Mouse (Mus musculus): Measurements from ENCODE around the gene Hdgfl3. TPM values are rescaled to one million over a fixed set of nuclear protein-coding genes. Genes with fewer than 3 reads are reported as not detected.

Gene Hdgfl3
- polyA plus RNA-seq, 1 experiment from 2014 or later, result 24.0 TPM

- no peak overlapping the region for H3K4me2 ChIP-seq
- H3K4me1 ChIP-seq, result no peaks in the 10 kb centered on the region
- ATAC-seq (ENCODE audit: insufficient number of reproducible peaks, insufficient read depth, low FRiP score, low TSS enrichment, low read depth), result no peak
- 73% methylated on average over 11 of the region's 11 CpGs for WGBS
- H3K27ac ChIP-seq, result no peak overlapping the region
- no peak overlapping the region for H3K9ac ChIP-seq
- peaks cover 11% of the 10 kb centered on the region for H3K36me3 ChIP-seq
- no peaks in the 10 kb centered on the region for H3K9me3 ChIP-seq
- no peak overlapping the region for H3K4me3 ChIP-seq
- H3K27me3 ChIP-seq, result no peaks in the 10 kb centered on the region
These were observed 34.9 kb downstream of the Hdgfl3 start for GRCm38 (mm10) chr7:81899361-81899760.

- H3K27ac ChIP-seq, result no peak overlapping the region
- no peaks in the 10 kb centered on the region for H3K9me3 ChIP-seq
- H3K4me3 ChIP-seq, result no peak overlapping the region
- H3K36me3 ChIP-seq, result peaks cover 4% of the 10 kb centered on the region
- H3K9ac ChIP-seq, result no peak overlapping the region
- WGBS, result 84% methylated on average over 4 of the region's 4 CpGs
- no peak overlapping the region for H3K4me2 ChIP-seq
- H3K4me1 ChIP-seq, result no peaks in the 10 kb centered on the region
- no peak for ATAC-seq (ENCODE audit: insufficient number of reproducible peaks, insufficient read depth, low FRiP score, low TSS enrichment, low read depth)
- H3K27me3 ChIP-seq, result no peaks in the 10 kb centered on the region
These were observed 49.1 kb downstream of the Hdgfl3 start for GRCm38 (mm10) chr7:81885128-81885527.

- no peak overlapping the region for H3K9ac ChIP-seq
- no peaks in the 10 kb centered on the region for H3K9me3 ChIP-seq
- 0 out of 2 replicates have a peak, but pooled peaks cover 3% of the 10 kb centered on the region for H3K4me1 ChIP-seq
- no peak overlapping the region for H3K4me3 ChIP-seq
- no peaks in the 10 kb centered on the region for H3K27me3 ChIP-seq
- WGBS, result 76% methylated on average over 3 of the region's 3 CpGs
- H3K36me3 ChIP-seq, result peaks cover 4% of the 10 kb centered on the region
- ATAC-seq (ENCODE audit: insufficient number of reproducible peaks, insufficient read depth, low FRiP score, low TSS enrichment, low read depth), result no peak
- H3K4me2 ChIP-seq, result no peak overlapping the region
- H3K27ac ChIP-seq, result no peak overlapping the region
These were observed 52.7 kb downstream of the Hdgfl3 start for GRCm38 (mm10) chr7:81881600-81881999.

GRCm38 (mm10) chr7:81880797-81881196, 53.5 kb downstream of the Hdgfl3 start:
- Histone ChIP-seq H3K27ac (no peak overlapping the region), H3K4me3 (no peak overlapping the region), H3K36me3 (no peaks in the 10 kb centered on the region), H3K4me2 (no peak overlapping the region), H3K9me3 (no peaks in the 10 kb centered on the region), H3K27me3 (no peaks in the 10 kb centered on the region), H3K9ac (no peak overlapping the region), H3K4me1 (0 out of 2 replicates have a peak, but pooled peaks cover 3% of the 10 kb centered on the region)
- WGBS, result 79% methylated on average over 4 of the region's 4 CpGs
- ATAC-seq (ENCODE audit: insufficient number of reproducible peaks, insufficient read depth, low FRiP score, low TSS enrichment, low read depth), result no peak

GRCm38 (mm10) chr7:81880286-81880685, 54.0 kb downstream of the Hdgfl3 start:
- Histone ChIP-seq H3K27ac (no peak overlapping the region), H3K4me3 (no peak overlapping the region), H3K4me2 (no peak overlapping the region), H3K4me1 (peaks cover 3% of the 10 kb centered on the region; the same call in 1 of the 2 replicates), H3K9me3 (no peaks in the 10 kb centered on the region), H3K9ac (no peak overlapping the region), H3K36me3 (no peaks in the 10 kb centered on the region), H3K27me3 (no peaks in the 10 kb centered on the region)
- WGBS, result 81% methylated on average over 5 of the region's 5 CpGs
- no peak for ATAC-seq (ENCODE audit: insufficient number of reproducible peaks, insufficient read depth, low FRiP score, low TSS enrichment, low read depth)

GRCm38 (mm10) chr7:81875372-81875771, 58.9 kb downstream of the Hdgfl3 start:
- Histone ChIP-seq H3K4me1 (peaks cover 11% of the 10 kb centered on the region; the same call in 1 of the 2 replicates), H3K27me3 (no peaks in the 10 kb centered on the region), H3K4me3 (no peak overlapping the region), H3K4me2 (no peak overlapping the region), H3K9ac (no peak overlapping the region), H3K9me3 (no peaks in the 10 kb centered on the region), H3K27ac (0 out of 2 replicates have a peak overlapping the region, but pooled peaks have one; percentile 1), H3K36me3 (no peaks in the 10 kb centered on the region)
- WGBS, result 85% methylated on average over 9 of the region's 9 CpGs
- ATAC-seq (ENCODE audit: insufficient number of reproducible peaks, insufficient read depth, low FRiP score, low TSS enrichment, low read depth), result no peak

- no peaks in the 10 kb centered on the region for H3K9me3 ChIP-seq
- H3K36me3 ChIP-seq, result no peaks in the 10 kb centered on the region
- H3K4me2 ChIP-seq, result no peak overlapping the region
- no peak overlapping the region for H3K4me3 ChIP-seq
- H3K4me1 ChIP-seq, result peaks cover 11% of the 10 kb centered on the region; the same call in 1 of the 2 replicates
- no peaks in the 10 kb centered on the region for H3K27me3 ChIP-seq
- WGBS, result 51% methylated on average over 6 of the region's 6 CpGs
- H3K9ac ChIP-seq, result no peak overlapping the region
- H3K27ac ChIP-seq, result no peak overlapping the region
- ATAC-seq (ENCODE audit: insufficient number of reproducible peaks, insufficient read depth, low FRiP score, low TSS enrichment, low read depth), result no peak
These were observed 59.6 kb downstream of the Hdgfl3 start for GRCm38 (mm10) chr7:81874636-81875035.

- Histone ChIP-seq H3K36me3 (no peaks in the 10 kb centered on the region), H3K4me3 (no peak overlapping the region), H3K9me3 (no peaks in the 10 kb centered on the region), H3K27me3 (no peaks in the 10 kb centered on the region), H3K4me1 (peaks cover 11% of the 10 kb centered on the region; the same call in 1 of the 2 replicates), H3K4me2 (no peak overlapping the region), H3K9ac (no peak overlapping the region), H3K27ac (no peak overlapping the region)
- WGBS, result 40% methylated on average over 1 of the region's 1 CpGs
- ATAC-seq (ENCODE audit: insufficient number of reproducible peaks, insufficient read depth, low FRiP score, low TSS enrichment, low read depth), result no peak
These were observed 60.5 kb downstream of the Hdgfl3 start for GRCm38 (mm10) chr7:81873807-81874206.

- H3K27ac ChIP-seq, result no peak overlapping the region
- H3K36me3 ChIP-seq, result no peaks in the 10 kb centered on the region
- H3K4me2 ChIP-seq, result no peak overlapping the region
- no peak overlapping the region for H3K9ac ChIP-seq
- H3K9me3 ChIP-seq, result no peaks in the 10 kb centered on the region
- no peak overlapping the region for H3K4me3 ChIP-seq
- H3K4me1 ChIP-seq, result peaks cover 11% of the 10 kb centered on the region
- no peaks in the 10 kb centered on the region for H3K27me3 ChIP-seq
- WGBS, result 61% methylated on average over 13 of the region's 13 CpGs
- no peak for ATAC-seq (ENCODE audit: insufficient number of reproducible peaks, insufficient read depth, low FRiP score, low TSS enrichment, low read depth)
These were observed 61.7 kb downstream of the Hdgfl3 start for GRCm38 (mm10) chr7:81872493-81873013.

GRCm38 (mm10) chr7:81868158-81868557, 66.1 kb downstream of the Hdgfl3 start:
- Histone ChIP-seq H3K4me3 (no peak overlapping the region), H3K4me1 (peaks cover 3% of the 10 kb centered on the region; the same call in 1 of the 2 replicates), H3K9ac (no peak overlapping the region), H3K9me3 (no peaks in the 10 kb centered on the region), H3K36me3 (no peaks in the 10 kb centered on the region), H3K27ac (no peak overlapping the region), H3K27me3 (no peaks in the 10 kb centered on the region), H3K4me2 (no peak overlapping the region)
- WGBS, result 23% methylated on average over 6 of the region's 6 CpGs
- ATAC-seq (ENCODE audit: insufficient number of reproducible peaks, insufficient read depth, low FRiP score, low TSS enrichment, low read depth), result peak; percentile 80

- Histone ChIP-seq H3K4me2 (no peak overlapping the region), H3K4me3 (no peak overlapping the region), H3K27me3 (peaks cover 4% of the 10 kb centered on the region; the same call in 1 of the 2 replicates), H3K36me3 (no peaks in the 10 kb centered on the region), H3K9ac (no peak overlapping the region), H3K9me3 (no peaks in the 10 kb centered on the region), H3K27ac (no peak overlapping the region), H3K4me1 (peaks cover 3% of the 10 kb centered on the region; the same call in 1 of the 2 replicates)
- 86% methylated on average over 9 of the region's 9 CpGs for WGBS
- no peak for ATAC-seq (ENCODE audit: insufficient number of reproducible peaks, insufficient read depth, low FRiP score, low TSS enrichment, low read depth)
These were observed 66.9 kb downstream of the Hdgfl3 start for GRCm38 (mm10) chr7:81867231-81867930.

- WGBS, result 96% methylated on average over 6 of the region's 6 CpGs
These were observed 68.3 kb downstream of the Hdgfl3 start for GRCm38 (mm10) chr7:81865937-81866336.

More at GRCm38 (mm10) chr7:81865937-81866336, 68.3 kb downstream of the Hdgfl3 start:
- Histone ChIP-seq H3K36me3 (no peaks in the 10 kb centered on the region), H3K9me3 (no peaks in the 10 kb centered on the region), H3K27me3 (peaks cover 18% of the 10 kb centered on the region), H3K4me2 (no peak overlapping the region), H3K27ac (no peak overlapping the region), H3K4me1 (peaks cover 3% of the 10 kb centered on the region; the same call in 1 of the 2 replicates), H3K4me3 (no peak overlapping the region), H3K9ac (no peak overlapping the region)
- ATAC-seq (ENCODE audit: insufficient number of reproducible peaks, insufficient read depth, low FRiP score, low TSS enrichment, low read depth), result no peak
